Mouse (Mus musculus) kidney, adult 2 months (tissue): ENCODE results near the gene Snx29. TPM values are rescaled to one million over a fixed set of nuclear protein-coding genes. Genes with fewer than 3 reads are reported as not detected.

Source experiments
- DNase-seq: peaks from one replicate; pipeline ENCODE4 v3.0.0; 2021
- H3K27ac ChIP-seq: fragments of 200-500 bp; 2 replicates; pipeline ENCODE4 v1.5.1; 2012; ENCODE audit warnings: low read depth, low read length, control low read depth, inconsistent platforms; ENCODE audit not compliant: insufficient read depth
- H3K27me3 ChIP-seq: fragments of 200-500 bp; replicated peaks from 2 replicates; pipeline ENCODE4 v1.6.1; 2012; ENCODE audit warnings: mild to moderate bottlenecking, moderate library complexity, low read length, inconsistent platforms; ENCODE audit not compliant: control insufficient read depth, insufficient read depth
- H3K36me3 ChIP-seq: fragments of 200-500 bp; 2 replicates; pipeline ENCODE4 v1.6.1; 2012; ENCODE audit warnings: mild to moderate bottlenecking, moderate library complexity, low read length, inconsistent platforms; ENCODE audit not compliant: control insufficient read depth, insufficient read depth
- H3K4me1 ChIP-seq: fragments of 200-500 bp; 2 replicates; pipeline ENCODE4 v1.6.1; 2011; ENCODE audit warnings: low read length; ENCODE audit not compliant: control insufficient read depth, insufficient read depth
- H3K4me3 ChIP-seq: fragments of 200-500 bp; 2 replicates; pipeline ENCODE4 v1.5.1; 2011; ENCODE audit warnings: mild to moderate bottlenecking, low read depth, low read length, control low read depth; ENCODE audit not compliant: insufficient read depth
- CTCF ChIP-seq: fragments of 200-500 bp; conservative IDR thresholded peaks from 2 replicates; pipeline ENCODE4 v1.5.1; 2011; ENCODE audit warnings: low read depth, mild to moderate bottlenecking, control low read depth, low read length, moderate library complexity, mixed read lengths; ENCODE audit not compliant: insufficient read depth, insufficient read length
- POLR2A ChIP-seq: fragments of 200-500 bp; IDR thresholded peaks from one replicate; pipeline ENCODE4 v1.6.1; 2011; ENCODE audit warnings: low read depth, low read length, control low read depth
- WGBS: fragments of 180-500 bp; shearing (Covaris S2); methylation state at CpG from one replicate; pipeline ENCODE4 v1.1.7; 2018; 5-methylcytosine and 5-hydroxymethylcytosine counted together
- polyA plus RNA-seq: library from polyadenylated mRNA; depleted of rRNA; stranded (reverse); fragments of >200 nt; gene quantifications from 2 replicates; pipeline ENCODE4 v1.2.3, GENCODE M21; 2012; rRNA removed

Snx29 gene
- polyA plus RNA-seq, 1 experiment: 64.8 TPM

- H3K4me1 ChIP-seq: no peaks in the 10 kb centered on the region
- H3K27ac ChIP-seq: no peak overlapping the region
- DNase-seq: no peak
- H3K36me3 ChIP-seq: no peaks in the 10 kb centered on the region
- TF ChIP-seq CTCF (no peak), POLR2A (no peak)
- 73% methylated on average over 4 of the region's 4 CpGs for whole genome bisulfite sequencing
- H3K27me3 ChIP-seq: no peaks in the 10 kb centered on the region
- H3K4me3 ChIP-seq: no peak overlapping the region
These were observed 463.1 kb downstream of the Snx29 start for GRCm38 (mm10) chr16:11785806-11786205.

GRCm38 (mm10) chr16:11790476-11790875 is 467.8 kb downstream of the Snx29 start:
- Histone ChIP-seq H3K36me3 (no peaks in the 10 kb centered on the region), H3K4me3 (no peak overlapping the region), H3K27me3 (no peaks in the 10 kb centered on the region), H3K27ac (no peak overlapping the region), H3K4me1 (no peaks in the 10 kb centered on the region)
- WGBS: 94% methylated on average over 3 of the region's 3 CpGs
- TF ChIP-seq POLR2A (no peak), CTCF (no peak)
- DNase-seq: no peak

- H3K4me1 ChIP-seq: no peaks in the 10 kb centered on the region
- H3K27ac ChIP-seq: no peak overlapping the region
- 47% methylated on average over 2 of the region's 2 CpGs for WGBS
- TF ChIP-seq POLR2A: no peak
- no peak for TF ChIP-seq CTCF
- H3K4me3 ChIP-seq: no peak overlapping the region
- H3K36me3 ChIP-seq: no peaks in the 10 kb centered on the region
- H3K27me3 ChIP-seq: no peaks in the 10 kb centered on the region
- no peak for DNase-seq
These were observed 470.7 kb downstream of the Snx29 start for GRCm38 (mm10) chr16:11793391-11793790.

GRCm38 (mm10) chr16:11794628-11795027 is 471.9 kb downstream of the Snx29 start:
- Histone ChIP-seq H3K4me3 (no peak overlapping the region), H3K4me1 (no peaks in the 10 kb centered on the region), H3K27me3 (no peaks in the 10 kb centered on the region), H3K27ac (no peak overlapping the region), H3K36me3 (no peaks in the 10 kb centered on the region)
- no peak for TF ChIP-seq POLR2A
- no peak for TF ChIP-seq CTCF
- DNase-seq: no peak
- 74% methylated on average over 4 of the region's 4 CpGs for WGBS

GRCm38 (mm10) chr16:11795758-11796460 is 473.2 kb downstream of the Snx29 start:
- H3K27ac ChIP-seq: no peak overlapping the region
- no peak for DNase-seq
- no peaks in the 10 kb centered on the region for H3K36me3 ChIP-seq
- no peak overlapping the region for H3K4me3 ChIP-seq
- WGBS: 86% methylated on average over 7 of the region's 7 CpGs
- no peaks in the 10 kb centered on the region for H3K27me3 ChIP-seq
- no peak for TF ChIP-seq CTCF
- no peak for TF ChIP-seq POLR2A
- no peaks in the 10 kb centered on the region for H3K4me1 ChIP-seq

- no peak for TF ChIP-seq POLR2A
- no peak for TF ChIP-seq CTCF
These were observed 479.3 kb downstream of the Snx29 start for GRCm38 (mm10) chr16:11801960-11802539.

More at GRCm38 (mm10) chr16:11801960-11802539, 479.3 kb downstream of the Snx29 start:
- no peak for DNase-seq
- WGBS: 92% methylated on average over 7 of the region's 7 CpGs
- H3K27me3 ChIP-seq: no peaks in the 10 kb centered on the region
- no peak overlapping the region for H3K27ac ChIP-seq
- H3K36me3 ChIP-seq: peaks cover 4% of the 10 kb centered on the region
- H3K4me3 ChIP-seq: no peak overlapping the region
- H3K4me1 ChIP-seq: no peaks in the 10 kb centered on the region

Other genes starting within 250 kb of the Snx29 start
- 26.7 and 28.2 TPM in 2 replicates for gene Txndc11, start 188.3 kb upstream of the Snx29 start, polyA plus RNA-seq
- gene Zc3h7a, start 146.5 kb upstream of the Snx29 start, polyA plus RNA-seq: 29.5 and 32.9 TPM in 2 replicates
- gene Rsl1d1, start 119.6 kb upstream of the Snx29 start, polyA plus RNA-seq: 6.1 and 9.5 TPM in 2 replicates
- gene Gspt1, start 68.6 kb upstream of the Snx29 start, polyA plus RNA-seq: 17.4 and 19.1 TPM in 2 replicates
- gene Tnfrsf17, start 9.1 kb upstream of the Snx29 start, polyA plus RNA-seq: 0.16 and 0.27 TPM in 2 replicates